Mouse (Mus musculus): ENCODE results near the gene Hoxd3.

DNA sequence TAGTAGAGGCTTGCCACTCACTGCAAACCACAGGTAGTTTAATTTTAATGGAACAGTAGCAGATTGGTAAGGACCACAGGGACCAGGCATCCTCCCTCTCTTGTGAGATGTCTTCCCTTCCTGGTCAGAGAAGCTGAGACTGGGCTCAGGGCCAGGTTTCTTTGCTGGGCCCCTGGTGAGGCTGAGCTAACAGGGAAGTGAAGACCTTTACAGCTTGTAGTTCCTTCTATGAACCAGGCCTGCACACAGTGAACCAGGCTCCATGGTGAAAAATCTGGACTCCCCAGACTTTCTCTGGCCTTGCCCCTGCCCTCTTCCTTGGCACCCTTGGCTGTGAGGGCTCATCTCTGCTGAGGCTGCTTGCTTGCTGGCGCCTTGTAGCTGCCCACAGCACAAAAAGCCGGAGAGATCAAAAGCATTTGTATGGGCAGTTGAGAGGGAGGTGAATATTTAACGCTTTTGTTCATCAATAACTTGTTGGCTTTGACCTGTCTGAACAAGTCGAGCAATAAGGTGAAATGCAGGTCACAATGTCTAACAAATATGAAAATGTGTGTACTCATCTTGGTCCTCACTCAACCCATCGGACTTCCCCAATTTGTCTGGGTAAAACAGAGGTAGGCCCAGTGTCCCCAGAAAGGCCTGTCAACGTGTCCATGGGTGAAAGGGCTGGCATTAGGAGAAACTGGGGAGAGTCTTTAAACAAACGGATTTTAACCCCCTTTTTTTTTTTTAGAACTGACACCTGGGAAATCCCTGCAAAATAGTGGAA is 12.7 kb downstream of the Hoxd3 start:
- TF ChIP-seq CTCF (IDR thresholded peaks at IDR 0.05; ENCODE audit: low read depth, low read length) (no peak), POLR2A (IDR thresholded peaks at IDR 0.05; ENCODE audit: extremely low read depth, insufficient read depth, low read length) (no peak)
